Mouse (Mus musculus) liver, embryonic 11.5 days (tissue): ENCODE measurements at regions not wholly inside any gene's neighbourhood (a gene's known extent, or its start where the extent isn't known, plus 50 kb on each side); places are given as distances from the start of the nearest gene placed in this dataset.

Experiments used
- ATAC-seq: fragments of 200-750 bp; cut with Nextera tagmentation; replicated peaks from 2 replicates; pipeline ENCODE4 v1.8.0; 2017; ENCODE audit warnings: moderate number of reproducible peaks, mild to moderate bottlenecking, moderate TSS enrichment, moderate library complexity; ENCODE audit not compliant: low FRiP score
- DNase-seq: peaks from one replicate; pipeline ENCODE4 v3.0.0-alpha.2; 2017; ENCODE audit warnings: low spot score
- H3K27ac ChIP-seq: fragments of 300-500 bp; sonication (generic); 2 replicates; pipeline ENCODE4 v1.5.1; 2014; ENCODE audit warnings: mild to moderate bottlenecking, low read depth, low read length, control low read depth
- H3K27me3 ChIP-seq: fragments of 300-500 bp; sonication (generic); replicated peaks from 2 replicates; pipeline ENCODE4 v1.6.1; 2014; ENCODE audit warnings: low read length, mixed read lengths; ENCODE audit not compliant: control insufficient read depth, insufficient read depth
- H3K36me3 ChIP-seq: fragments of 300-500 bp; sonication (generic); 2 replicates; pipeline ENCODE4 v1.6.1; 2014; ENCODE audit warnings: mild to moderate bottlenecking, low read length, moderate library complexity, mixed read lengths; ENCODE audit not compliant: control insufficient read depth, insufficient read depth
- H3K4me1 ChIP-seq: fragments of 300-500 bp; sonication (generic); replicated peaks from 2 replicates; pipeline ENCODE4 v1.6.1; 2014; ENCODE audit warnings: low read length, mixed read lengths; ENCODE audit not compliant: control insufficient read depth, insufficient read depth
- H3K4me2 ChIP-seq: fragments of 300-500 bp; sonication (generic); 2 replicates; pipeline ENCODE4 v1.6.1; 2014; ENCODE audit warnings: mild to moderate bottlenecking, control low read depth, moderate library complexity
- H3K4me3 ChIP-seq: fragments of 300-500 bp; sonication (generic); 2 replicates; pipeline ENCODE4 v1.5.1; 2014; ENCODE audit warnings: low read depth, low read length, control low read depth
- H3K9ac ChIP-seq: fragments of 300-500 bp; sonication (generic); 2 replicates; pipeline ENCODE4 v1.6.1; 2014; ENCODE audit warnings: low read depth, low read length, control low read depth
- H3K9me3 ChIP-seq: fragments of 300-500 bp; sonication (generic); 2 replicates; pipeline ENCODE4 v1.6.1; 2016; ENCODE audit warnings: low read length, inconsistent platforms, mixed read lengths; ENCODE audit not compliant: control insufficient read depth
- WGBS: fragments of 180-500 bp; shearing (Covaris S2); extraction: QIAGEN DNeasy Blood & Tissue Kit; methylation state at CpG from one replicate; pipeline ENCODE4 v1.1.7; 2014; 5-methylcytosine and 5-hydroxymethylcytosine counted together

- Histone ChIP-seq H3K9me3 (no peaks in the 10 kb centered on the region), H3K4me2 (no peak overlapping the region), H3K36me3 (no peaks in the 10 kb centered on the region), H3K27me3 (no peaks in the 10 kb centered on the region), H3K27ac (no peak overlapping the region), H3K4me3 (no peak overlapping the region), H3K9ac (no peak overlapping the region), H3K4me1 (no peaks in the 10 kb centered on the region)
- 58% methylated on average over 3 of the region's 3 CpGs for WGBS
- DNase-seq (no peak), ATAC-seq (no peak)
These were observed 1708.7 kb upstream of the Slc10a2 start for GRCm38 (mm10) chr8:6813816-6814215.

DNA sequence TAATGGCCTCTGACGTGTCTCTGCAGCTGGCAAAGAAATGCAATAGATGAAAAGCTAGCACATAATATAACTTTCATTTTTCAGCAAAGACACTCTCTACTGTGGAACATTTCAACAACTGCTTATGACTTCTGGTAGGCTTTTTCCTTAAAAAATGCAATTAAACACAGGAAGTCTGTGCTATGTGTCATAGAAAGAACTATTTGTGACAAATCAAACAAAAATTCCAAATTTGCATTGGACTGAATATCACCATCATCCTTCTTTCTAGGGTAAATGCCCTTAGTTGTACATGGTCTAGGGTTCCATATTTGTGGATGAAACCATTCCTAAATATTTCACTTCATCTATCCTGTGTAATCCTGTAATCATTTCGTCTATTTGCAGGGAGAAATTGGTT, 1702.0 kb upstream of the Slc10a2 start:
- Histone ChIP-seq H3K4me2 (no peak overlapping the region), H3K9ac (no peak overlapping the region), H3K4me1 (no peaks in the 10 kb centered on the region), H3K27ac (no peak overlapping the region), H3K9me3 (no peaks in the 10 kb centered on the region), H3K4me3 (no peak overlapping the region), H3K27me3 (no peaks in the 10 kb centered on the region), H3K36me3 (no peaks in the 10 kb centered on the region)
- WGBS: 66% methylated on average over 2 of the region's 2 CpGs
- ATAC-seq: no peak
- DNase-seq: no peak

DNA sequence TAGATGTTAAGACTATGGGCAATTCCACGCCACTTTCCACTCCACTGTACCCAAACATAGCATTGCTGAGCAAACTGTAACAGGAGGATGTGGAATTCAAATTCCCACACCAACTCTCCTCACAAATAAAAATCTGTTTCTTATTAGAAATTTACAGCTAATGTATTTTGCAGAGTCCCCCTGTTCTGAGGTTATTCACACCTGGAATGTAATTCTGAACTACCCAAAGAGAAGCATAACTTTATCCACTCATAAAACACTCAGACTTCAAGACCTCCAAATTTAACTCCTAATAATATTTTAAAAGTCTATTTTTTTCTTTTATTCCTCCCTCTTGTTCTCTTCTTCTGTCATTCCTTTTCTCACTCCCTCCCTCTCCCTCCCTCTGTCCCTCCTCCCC, 1698.0 kb upstream of the Slc10a2 start:
- WGBS: 74% methylated on average over 1 of the region's 1 CpGs
- no peak for DNase-seq
- H3K36me3 ChIP-seq: no peaks in the 10 kb centered on the region
- H3K27ac ChIP-seq: no peak overlapping the region
- no peak overlapping the region for H3K9ac ChIP-seq
- ATAC-seq: no peak
- H3K4me2 ChIP-seq: no peak overlapping the region
- no peaks in the 10 kb centered on the region for H3K4me1 ChIP-seq
- H3K27me3 ChIP-seq: no peaks in the 10 kb centered on the region
- H3K9me3 ChIP-seq: no peaks in the 10 kb centered on the region
- H3K4me3 ChIP-seq: no peak overlapping the region

GRCm38 (mm10) chr8:6801076-6801475, 1695.9 kb upstream of the Slc10a2 start:
- Histone ChIP-seq H3K27ac (no peak overlapping the region), H3K9ac (no peak overlapping the region), H3K4me3 (no peak overlapping the region), H3K9me3 (no peaks in the 10 kb centered on the region), H3K4me1 (no peaks in the 10 kb centered on the region), H3K27me3 (no peaks in the 10 kb centered on the region), H3K4me2 (no peak overlapping the region), H3K36me3 (no peaks in the 10 kb centered on the region)
- ATAC-seq (no peak), DNase-seq (no peak)

- no peak for ATAC-seq
- no peak overlapping the region for H3K4me3 ChIP-seq
- no peak for DNase-seq
- H3K4me2 ChIP-seq: no peak overlapping the region
- H3K27ac ChIP-seq: no peak overlapping the region
- no peaks in the 10 kb centered on the region for H3K36me3 ChIP-seq
- no peak overlapping the region for H3K9ac ChIP-seq
- no peaks in the 10 kb centered on the region for H3K4me1 ChIP-seq
- no peaks in the 10 kb centered on the region for H3K9me3 ChIP-seq
- no peaks in the 10 kb centered on the region for H3K27me3 ChIP-seq
- WGBS: 63% methylated on average over 1 of the region's 1 CpGs
These were observed 1683.9 kb upstream of the Slc10a2 start for GRCm38 (mm10) chr8:6789096-6789495.

DNA sequence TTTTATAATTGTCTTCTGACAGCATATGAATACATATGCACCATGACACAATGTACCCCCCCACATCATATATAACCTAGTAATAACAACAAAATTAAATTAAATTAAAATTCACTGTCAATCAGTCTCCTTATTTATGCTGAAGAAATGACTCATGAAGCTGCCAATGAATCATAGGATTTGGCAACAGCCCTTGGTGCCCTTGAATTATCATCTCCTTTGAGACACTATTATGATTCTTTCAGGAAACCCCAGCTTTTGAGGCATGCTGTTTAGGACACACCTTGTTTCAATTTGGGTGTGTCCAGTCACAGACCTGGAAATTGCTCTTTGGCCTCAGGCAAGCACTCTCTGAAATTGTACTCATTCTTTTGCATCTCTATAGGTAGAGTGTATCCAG, 1675.8 kb upstream of the Slc10a2 start:
- H3K9ac ChIP-seq: no peak overlapping the region
- no peak overlapping the region for H3K27ac ChIP-seq
- no peaks in the 10 kb centered on the region for H3K4me1 ChIP-seq
- no peak for DNase-seq
- no peaks in the 10 kb centered on the region for H3K9me3 ChIP-seq
- no peak overlapping the region for H3K4me3 ChIP-seq
- no peaks in the 10 kb centered on the region for H3K36me3 ChIP-seq
- H3K27me3 ChIP-seq: no peaks in the 10 kb centered on the region
- H3K4me2 ChIP-seq: no peak overlapping the region
- no peak for ATAC-seq

- DNase-seq: no peak
- Histone ChIP-seq H3K4me1 (no peaks in the 10 kb centered on the region), H3K27ac (no peak overlapping the region), H3K36me3 (no peaks in the 10 kb centered on the region), H3K9me3 (no peaks in the 10 kb centered on the region), H3K4me2 (no peak overlapping the region), H3K9ac (no peak overlapping the region), H3K27me3 (no peaks in the 10 kb centered on the region), H3K4me3 (no peak overlapping the region)
- WGBS: 86% methylated on average over 3 of the region's 3 CpGs
- no peak for ATAC-seq
These were observed 1670.0 kb upstream of the Slc10a2 start for GRCm38 (mm10) chr8:6775103-6775502.

GRCm38 (mm10) chr8:6729571-6729970, 1624.4 kb upstream of the Slc10a2 start:
- WGBS: 87% methylated on average over 3 of the region's 3 CpGs
- no peak overlapping the region for H3K27ac ChIP-seq
- H3K36me3 ChIP-seq: no peaks in the 10 kb centered on the region
- H3K9me3 ChIP-seq: no peaks in the 10 kb centered on the region
- H3K27me3 ChIP-seq: no peaks in the 10 kb centered on the region
- no peaks in the 10 kb centered on the region for H3K4me1 ChIP-seq
- DNase-seq: no peak
- no peak overlapping the region for H3K4me3 ChIP-seq
- H3K4me2 ChIP-seq: no peak overlapping the region
- ATAC-seq: no peak
- no peak overlapping the region for H3K9ac ChIP-seq

DNA sequence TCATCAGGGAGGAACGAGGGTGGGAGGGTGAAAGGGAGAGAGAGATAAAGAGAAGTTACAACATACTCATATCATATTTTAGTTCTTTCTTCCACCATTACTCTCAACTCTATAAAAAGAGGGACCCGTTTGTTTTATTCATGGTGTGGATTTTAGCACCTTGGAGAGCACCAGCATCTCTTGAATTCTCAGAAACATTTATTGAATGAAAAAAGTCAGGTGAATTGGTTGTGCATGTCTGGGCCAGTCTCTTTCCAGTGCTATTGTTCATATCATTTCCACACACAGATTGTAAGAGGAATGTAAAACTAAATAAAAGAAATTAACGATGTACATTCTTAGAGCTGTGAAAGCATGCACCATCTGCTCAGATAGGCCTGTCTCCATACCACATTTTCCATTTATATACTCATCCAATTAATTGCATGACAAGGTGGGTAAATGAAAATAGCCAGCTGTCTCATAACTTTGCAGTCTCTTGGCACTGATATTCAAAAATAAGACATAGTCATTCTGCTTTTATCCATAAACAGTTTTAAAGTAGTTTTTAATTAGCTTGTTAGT, 1603.8 kb upstream of the Slc10a2 start:
- Histone ChIP-seq H3K36me3 (no peaks in the 10 kb centered on the region), H3K4me3 (no peak overlapping the region), H3K27me3 (no peaks in the 10 kb centered on the region), H3K4me1 (no peaks in the 10 kb centered on the region), H3K27ac (no peak overlapping the region), H3K4me2 (no peak overlapping the region), H3K9me3 (no peaks in the 10 kb centered on the region), H3K9ac (no peak overlapping the region)
- ATAC-seq (no peak), DNase-seq (no peak)
- WGBS: 54% methylated on average over 3 of the region's 3 CpGs
